Mouse (Mus musculus) ES-Bruce4 (cell line): Measurements from ENCODE around the gene Iffo1.

Experiments
- CTCF ChIP-seq: IDR thresholded peaks from one replicate; pipeline ENCODE4 v1.8.1; 2011; ENCODE audit warnings: low read depth, low read length
- EP300 ChIP-seq: IDR thresholded peaks from 2 replicates; pipeline ENCODE4 v1.6.1; 2011; ENCODE audit warnings: low read depth, low read length; ENCODE audit not compliant: insufficient read depth
- POLR2A ChIP-seq: IDR thresholded peaks from one replicate; pipeline ENCODE4 v1.8.1; 2011; ENCODE audit warnings: low read length; ENCODE audit not compliant: insufficient read depth

DNA sequence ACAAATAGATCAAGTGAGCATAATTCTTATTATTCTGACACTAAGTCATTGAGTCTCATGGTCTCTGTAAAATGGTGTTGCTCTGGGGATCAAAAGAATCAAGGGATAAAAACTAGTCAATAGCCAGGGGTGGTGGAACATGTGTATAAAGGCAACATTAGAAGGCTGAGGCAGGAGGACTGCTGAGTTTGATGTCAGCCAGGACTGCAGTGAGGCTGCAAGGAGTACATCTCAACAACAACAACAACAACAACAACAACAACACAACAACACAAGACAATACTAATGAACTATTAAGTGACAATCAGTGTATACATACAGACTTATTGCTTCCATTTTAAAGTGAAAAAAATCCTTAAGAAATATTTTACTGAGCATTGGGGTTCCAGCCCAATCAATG, 45.8 kb downstream of the Iffo1 start:
- TF ChIP-seq POLR2A: no peak
- TF ChIP-seq CTCF: no peak
- TF ChIP-seq EP300: no peak
